Mouse (Mus musculus) neural tube, embryonic 10.5 days (tissue): ENCODE data around the gene Rmnd5b.
A peak's percentile ranks its signal among the peaks of the same experiment; 100 is the strongest.
"Not testable (repeated sequence)": the region's sequence is repeated elsewhere in the genome, so short reads cannot be mapped to it uniquely, and the experiment has no call there.

Experiments
- DNase-seq: peaks from one replicate; pipeline ENCODE4 v3.0.0-alpha.2; 2017; ENCODE audit warnings: low spot score; ENCODE audit errors: extremely low spot score

Gene Rmnd5b

GRCm38 (mm10) chr11:51622971-51623491, 12.7 kb downstream of the Rmnd5b start:
- no peak for DNase-seq

GRCm38 (mm10) chr11:51621776-51622175, 13.9 kb downstream of the Rmnd5b start:
- DNase-seq = no peak

DNA sequence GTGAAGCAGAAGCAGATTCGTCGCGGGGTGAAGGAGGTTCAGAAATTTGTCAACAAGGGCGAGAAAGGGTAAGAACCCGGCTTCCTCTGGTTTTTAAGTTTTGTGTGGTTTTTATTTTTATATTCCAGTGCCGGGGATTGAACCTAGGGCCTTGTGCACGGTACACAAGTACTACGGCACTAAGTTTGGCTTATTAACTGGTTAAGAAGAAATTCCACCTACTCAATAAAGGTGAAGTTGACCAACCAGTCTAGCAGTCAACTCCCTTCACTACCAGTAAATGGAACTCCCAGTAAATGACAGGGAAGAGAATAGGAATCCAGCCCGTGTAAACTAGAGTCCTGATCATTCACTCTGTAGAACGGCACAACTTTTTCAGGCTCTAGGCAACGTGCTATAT, 15.6 kb downstream of the Rmnd5b start:
- DNase-seq = no peak

- peak; percentile 92 for DNase-seq
Observed at GRCm38 (mm10) chr11:51619409-51620060, 16.2 kb downstream of the Rmnd5b start, which contains the start of gene Nhp2. Gene Nhp2 (plus strand): TSS chr11:51619735.

- no peak for DNase-seq
Observed at GRCm38 (mm10) chr11:51618894-51619408, 16.7 kb downstream of the Rmnd5b start.

DNA sequence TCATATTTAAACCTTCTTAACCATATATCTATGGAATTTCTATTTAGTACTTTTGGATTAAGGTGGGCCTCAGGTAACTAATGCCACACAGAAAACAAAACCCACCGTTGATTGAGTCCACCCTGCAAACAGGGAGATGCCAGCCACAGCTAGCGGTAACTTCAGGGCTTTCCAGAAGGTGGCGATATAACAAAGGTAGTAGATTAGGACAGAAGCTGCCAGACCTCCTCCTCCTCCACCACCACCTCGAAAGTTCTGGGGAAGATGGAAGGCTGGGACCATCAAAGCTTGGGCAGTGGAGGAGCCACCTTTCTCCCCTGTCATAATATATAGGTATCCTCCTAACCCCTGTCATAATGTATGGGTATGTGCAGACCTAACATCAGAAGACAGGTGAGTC, 18.0 kb downstream of the Rmnd5b start:
- peak; percentile 54 for DNase-seq

GRCm38 (mm10) chr11:51616113-51616512, 19.6 kb downstream of the Rmnd5b start:
- not testable (repeated sequence) for DNase-seq

DNA sequence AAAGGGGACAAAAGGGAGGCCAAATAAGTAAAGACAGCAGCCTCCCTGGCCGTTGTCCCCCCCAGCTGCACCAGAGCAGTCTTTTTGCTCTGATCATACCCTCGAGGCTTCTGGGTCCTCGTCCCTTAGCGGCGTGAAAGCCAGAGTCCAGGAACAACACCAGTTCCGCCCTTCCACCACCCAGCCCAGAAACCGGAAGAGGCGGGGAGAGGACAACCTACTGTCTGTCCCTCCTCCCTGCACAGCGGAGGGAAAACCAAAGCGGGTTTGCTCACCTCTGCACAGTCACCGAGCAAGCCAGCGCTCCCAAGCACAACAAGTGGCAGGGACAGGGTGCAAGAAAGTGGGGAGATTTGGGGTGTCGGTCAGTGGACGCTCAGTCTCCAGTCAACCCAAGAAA, 20.1 kb downstream of the Rmnd5b start:
- peak; percentile 72 for DNase-seq

- no peak for DNase-seq
Observed at GRCm38 (mm10) chr11:51615129-51615528, 20.6 kb downstream of the Rmnd5b start.

DNA sequence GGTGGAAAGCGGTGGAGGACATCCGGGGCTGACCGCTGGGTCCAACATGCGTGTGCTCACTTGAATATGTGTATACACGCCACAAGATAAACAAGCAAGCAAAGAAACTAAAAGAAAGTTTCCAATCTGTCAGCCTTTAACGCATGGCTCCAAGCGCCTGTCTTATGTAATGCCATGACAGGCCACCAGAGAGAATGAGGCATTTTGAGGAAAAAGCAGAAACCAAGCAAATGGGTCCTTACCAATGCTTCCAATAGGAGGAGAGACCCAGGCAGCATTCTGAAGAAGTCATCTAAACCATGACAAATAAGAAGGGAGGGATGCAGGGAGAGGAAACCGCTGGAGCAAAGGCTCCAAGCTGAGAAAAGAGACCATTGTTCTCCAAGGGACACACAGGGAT, 21.4 kb downstream of the Rmnd5b start:
- no peak for DNase-seq

DNA sequence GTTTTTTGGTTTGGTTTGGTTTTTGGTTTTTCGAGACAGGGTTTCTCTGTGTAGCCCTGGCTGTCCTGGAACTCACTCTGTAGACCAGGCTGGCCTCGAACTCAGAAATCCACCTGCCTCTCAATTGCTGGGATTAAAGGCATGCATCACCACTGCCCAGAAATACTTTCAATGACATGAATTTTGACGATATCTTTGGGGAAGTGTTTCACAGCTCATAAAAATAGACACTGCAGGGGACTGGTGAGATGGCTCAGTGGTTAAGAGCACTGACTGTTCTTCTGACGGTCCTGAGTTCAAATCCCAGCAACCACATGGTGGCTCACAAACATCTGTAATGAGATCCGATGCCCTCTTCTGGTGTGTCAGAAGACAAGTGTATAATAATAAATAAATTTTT, 25.8 kb downstream of the Rmnd5b start:
- not testable (repeated sequence) for DNase-seq

DNA sequence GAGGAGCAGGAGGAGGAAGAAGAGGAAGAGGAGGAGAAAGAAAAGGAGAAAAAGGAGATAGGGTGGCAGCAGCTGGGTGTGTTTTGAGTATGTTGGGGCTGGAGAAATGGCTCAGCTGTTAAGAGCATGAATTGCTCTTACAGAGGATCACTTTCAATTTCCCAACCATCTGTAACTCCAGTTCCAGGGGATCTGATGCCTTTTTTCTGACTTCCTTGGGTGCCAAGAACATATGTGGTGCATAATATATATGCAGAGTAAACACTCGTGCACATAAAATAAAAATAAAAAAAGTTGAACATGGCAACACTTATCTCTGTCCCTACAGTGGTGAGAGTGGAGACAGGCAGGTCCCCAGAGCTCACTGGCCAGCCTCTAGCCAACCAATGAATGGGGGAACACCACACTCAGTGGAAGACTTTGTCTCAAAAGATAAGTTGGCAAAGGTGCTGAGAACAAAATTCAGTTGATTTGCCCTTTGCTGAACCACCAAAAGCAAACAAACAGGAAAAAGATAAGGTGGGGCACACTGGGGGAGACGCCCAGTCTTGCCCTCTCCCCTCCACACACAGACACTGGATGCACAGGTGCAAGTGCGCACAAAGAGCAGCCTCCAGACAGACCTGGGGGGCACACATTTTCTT, 26.3 kb downstream of the Rmnd5b start:
- no peak for DNase-seq

- no peak for DNase-seq
Observed at GRCm38 (mm10) chr11:51607096-51607738, 28.5 kb downstream of the Rmnd5b start.

GRCm38 (mm10) chr11:51606447-51607095, 29.1 kb downstream of the Rmnd5b start, which contains the start of gene Hnrnpab:
Gene Hnrnpab (minus strand): TSS chr11:51606847.
- peak; percentile 99 for DNase-seq

- DNase-seq = peak; percentile 78
Observed at GRCm38 (mm10) chr11:51605602-51606446, 29.9 kb downstream of the Rmnd5b start.

GRCm38 (mm10) chr11:51602253-51602652, 33.4 kb downstream of the Rmnd5b start:
- no peak for DNase-seq

- DNase-seq = no peak
Observed at GRCm38 (mm10) chr11:51597553-51597952, 38.1 kb downstream of the Rmnd5b start.

DNA sequence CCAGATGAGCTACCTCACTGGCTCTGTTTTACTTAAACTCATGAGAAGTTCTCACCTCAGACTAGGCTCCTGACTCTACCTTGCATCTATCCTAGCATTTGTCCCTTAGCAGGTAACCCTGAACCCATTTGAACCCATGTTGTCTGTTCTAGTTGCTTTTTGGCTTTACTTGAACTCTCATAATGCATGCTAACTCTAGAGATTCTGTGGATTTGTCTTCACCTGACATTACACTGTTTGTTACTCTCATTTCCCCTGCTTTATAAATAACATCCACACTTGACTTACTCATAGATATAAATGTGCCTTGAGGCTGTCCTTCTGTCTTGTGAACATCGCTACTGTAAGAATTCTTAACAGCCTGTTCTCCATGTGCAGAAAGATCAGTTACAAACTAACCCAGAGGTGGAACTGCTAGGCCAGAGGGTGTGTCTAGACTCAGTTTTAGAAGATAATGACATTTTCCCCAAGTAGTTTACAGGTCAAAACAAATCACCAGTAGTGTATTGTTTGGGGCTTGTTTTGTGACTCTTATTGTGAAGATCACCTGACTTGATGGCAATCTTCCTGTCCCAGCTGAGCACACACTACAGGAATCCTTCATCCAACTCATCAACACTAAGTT, 40.1 kb downstream of the Rmnd5b start:
- no peak for DNase-seq

- DNase-seq = no peak
Observed at GRCm38 (mm10) chr11:51594715-51595350, 40.9 kb downstream of the Rmnd5b start.

DNA sequence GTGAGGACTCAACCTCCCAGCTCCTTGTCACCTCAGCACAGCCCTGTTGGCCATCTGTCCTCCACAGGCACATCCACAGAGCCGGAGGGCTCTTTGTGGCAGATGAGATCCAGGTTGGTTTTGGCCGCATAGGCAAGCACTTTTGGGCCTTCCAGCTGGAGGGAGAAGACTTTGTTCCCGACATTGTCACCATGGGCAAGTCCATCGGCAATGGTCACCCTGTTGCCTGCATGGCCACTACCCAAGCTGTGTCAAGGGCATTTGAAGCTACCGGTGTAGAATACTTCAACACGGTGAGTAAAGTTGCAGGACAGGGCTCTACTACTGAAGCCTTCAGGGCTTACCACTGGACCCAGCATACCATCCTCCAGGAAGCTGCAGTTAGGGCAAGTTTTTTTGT, 41.8 kb downstream of the Rmnd5b start:
- DNase-seq = no peak
